Mouse (Mus musculus) T-cell, adult 2 months (primary cell): Measurements from ENCODE around the gene Hist1h4i.

Experiments used
- DNase-seq: peaks from one replicate; pipeline ENCODE4 v3.0.0; 2022; ENCODE audit warnings: low spot score

The Hist1h4i gene

DNA sequence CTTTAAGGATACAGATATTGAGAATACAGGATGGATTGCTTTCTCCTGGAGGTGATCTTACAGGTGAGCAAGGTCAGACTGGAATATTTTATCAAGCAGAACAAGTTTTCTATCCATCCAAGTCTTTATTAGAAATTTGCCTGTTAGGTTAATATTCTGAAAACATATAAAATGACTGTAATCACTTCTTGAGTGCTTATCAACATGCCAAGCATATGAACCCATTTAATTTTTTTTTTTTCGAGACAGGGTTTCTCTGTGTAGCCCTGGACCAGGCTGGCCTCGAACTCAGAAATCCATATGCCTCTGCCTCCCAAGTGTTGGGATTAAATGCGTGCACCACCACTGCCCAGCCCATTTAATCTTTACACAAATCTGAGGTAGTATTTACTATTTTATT lies 4.2 kb downstream of the Hist1h4i start:
- DNase-seq, result no peak

DNA sequence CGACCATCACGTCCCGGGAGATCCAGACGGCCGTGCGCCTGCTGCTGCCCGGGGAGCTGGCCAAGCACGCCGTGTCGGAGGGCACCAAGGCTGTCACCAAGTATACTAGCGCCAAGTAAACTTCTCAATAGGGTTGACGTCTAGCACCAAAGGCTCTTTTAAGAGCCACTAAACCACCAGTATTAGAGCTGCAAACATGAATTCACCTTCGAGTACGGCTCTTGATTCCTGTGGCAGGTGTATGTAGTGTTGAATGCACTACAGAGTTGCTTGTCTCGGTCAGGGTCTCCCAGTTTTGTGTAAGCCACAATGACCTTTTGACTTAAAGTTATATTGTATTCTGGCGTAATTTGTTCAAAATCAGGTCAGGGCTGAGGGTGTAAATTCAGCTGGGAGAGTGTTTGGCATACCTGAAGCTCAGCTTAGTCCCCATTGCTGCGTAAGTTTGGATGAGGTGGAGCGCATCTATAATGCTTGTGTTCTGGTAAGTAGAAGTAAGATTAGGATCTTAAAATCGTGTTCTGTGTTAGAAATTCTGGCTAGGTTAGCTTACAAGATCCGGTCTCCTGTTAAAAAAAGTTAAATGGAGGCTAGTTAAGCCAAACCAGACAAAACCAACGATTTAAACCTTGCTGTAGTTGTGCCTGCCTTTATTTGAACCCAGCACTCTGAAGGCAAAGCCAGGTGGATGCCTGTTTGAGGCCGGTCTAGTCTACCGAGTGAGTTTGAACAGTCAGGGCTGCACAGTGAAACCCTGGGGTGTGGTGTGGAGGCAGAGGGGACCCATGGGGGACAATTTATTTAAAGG lies 4.8 kb downstream of the Hist1h4i start:
- no peak for DNase-seq

- peak; percentile 70 for DNase-seq
These were observed 5.7 kb downstream of the Hist1h4i start, which contains the start of the genes Hist1h2ah and Hist1h2bk for GRCm38 (mm10) chr13:22035267-22036148. Hist1h2ah (minus strand) TSS chr13:22035568. Hist1h2bk (plus strand) TSS chr13:22035870.

DNA sequence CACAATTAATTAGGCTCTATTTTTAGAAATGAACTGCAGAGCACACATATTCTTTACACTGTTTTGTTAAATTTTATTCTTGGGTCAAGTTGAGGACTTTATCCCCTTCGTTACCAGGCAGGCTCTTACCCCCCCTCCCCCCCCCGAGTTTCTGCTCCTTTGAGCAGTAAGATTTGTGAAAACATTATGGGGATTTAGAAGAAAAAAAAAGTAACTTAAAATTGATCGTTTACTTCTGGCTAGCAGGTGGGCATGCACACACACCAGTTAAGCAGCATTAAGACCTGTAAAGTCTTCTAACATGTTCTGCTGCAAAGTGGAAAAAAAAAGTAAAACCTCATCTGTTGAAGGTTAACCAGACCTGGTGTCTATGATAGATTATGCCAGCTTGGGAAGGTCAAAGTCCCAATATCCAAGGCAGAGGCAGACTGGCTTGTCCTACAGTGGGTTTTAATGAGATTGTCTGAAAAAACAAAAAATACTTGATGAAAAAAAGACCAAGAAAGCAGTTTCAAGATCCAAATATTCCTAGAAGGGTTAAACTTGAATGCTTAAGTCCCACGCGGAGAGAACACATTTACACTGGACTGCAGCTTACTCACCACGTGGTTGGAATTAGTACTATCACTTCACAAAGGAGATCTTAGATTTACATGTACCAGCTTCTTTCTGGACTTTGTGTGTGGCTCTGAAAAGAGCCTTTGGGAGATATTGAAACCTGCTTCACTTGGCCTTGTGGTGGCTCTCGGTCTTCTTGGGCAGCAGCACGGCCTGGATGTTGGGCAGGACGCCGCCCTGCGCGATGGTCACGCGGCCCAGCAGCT lies 6.5 kb downstream of the Hist1h4i start:
- no peak for DNase-seq

GRCm38 (mm10) chr13:22033741-22034442 lies 7.3 kb downstream of the Hist1h4i start:
- DNase-seq, result no peak

- no peak for DNase-seq
These were observed 10.7 kb downstream of the Hist1h4i start for GRCm38 (mm10) chr13:22030493-22030892.

DNA sequence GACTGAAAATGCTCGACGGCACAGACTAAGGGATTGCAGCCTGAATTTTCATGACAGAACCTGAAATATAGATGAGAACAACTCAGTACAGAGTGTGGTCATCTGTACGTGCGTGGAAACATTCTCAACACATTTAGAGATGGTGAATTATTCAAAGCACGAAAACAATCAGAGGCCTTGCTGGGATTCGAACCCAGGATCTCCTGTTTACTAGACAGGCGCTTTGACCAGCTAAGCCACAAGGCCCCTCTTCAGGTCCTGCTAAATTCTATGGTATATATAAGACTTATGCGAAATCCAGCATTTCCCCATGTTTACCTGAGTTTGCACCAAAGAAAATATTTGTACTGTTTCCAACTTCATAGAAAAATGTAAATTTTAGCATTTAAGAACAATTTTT lies 11.2 kb downstream of the Hist1h4i start:
- no peak for DNase-seq

GRCm38 (mm10) chr13:22028673-22029460 lies 12.3 kb downstream of the Hist1h4i start:
- DNase-seq, result peak; percentile 85

- peak; percentile 81 for DNase-seq
These were observed 14.8 kb downstream of the Hist1h4i start for GRCm38 (mm10) chr13:22026058-22027031.

GRCm38 (mm10) chr13:22022241-22022640 lies 18.9 kb downstream of the Hist1h4i start:
- DNase-seq, result peak; percentile 63

- no peak for DNase-seq
These were observed 19.6 kb downstream of the Hist1h4i start for GRCm38 (mm10) chr13:22021581-22021980.

DNA sequence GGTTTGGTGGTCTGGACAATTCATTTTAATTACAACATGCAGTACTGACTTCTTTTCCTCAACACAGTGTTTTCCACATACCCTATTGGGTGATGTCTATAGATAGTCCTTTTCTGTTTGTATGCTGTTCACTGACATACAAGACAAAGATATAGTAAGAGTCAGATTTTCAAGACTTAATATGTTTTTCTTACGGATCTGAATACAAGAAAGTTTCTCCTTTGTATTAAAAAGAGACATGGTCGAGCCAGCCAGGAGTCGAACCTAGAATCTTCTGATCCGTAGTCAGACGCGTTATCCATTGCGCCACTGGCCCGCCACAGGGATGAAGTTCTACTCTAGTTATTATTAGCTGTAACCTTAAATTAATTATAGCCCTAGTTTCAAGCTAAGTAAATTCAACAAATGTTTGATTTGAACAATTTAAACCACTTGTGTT lies 20.2 kb downstream of the Hist1h4i start:
- peak; percentile 32 for DNase-seq

DNA sequence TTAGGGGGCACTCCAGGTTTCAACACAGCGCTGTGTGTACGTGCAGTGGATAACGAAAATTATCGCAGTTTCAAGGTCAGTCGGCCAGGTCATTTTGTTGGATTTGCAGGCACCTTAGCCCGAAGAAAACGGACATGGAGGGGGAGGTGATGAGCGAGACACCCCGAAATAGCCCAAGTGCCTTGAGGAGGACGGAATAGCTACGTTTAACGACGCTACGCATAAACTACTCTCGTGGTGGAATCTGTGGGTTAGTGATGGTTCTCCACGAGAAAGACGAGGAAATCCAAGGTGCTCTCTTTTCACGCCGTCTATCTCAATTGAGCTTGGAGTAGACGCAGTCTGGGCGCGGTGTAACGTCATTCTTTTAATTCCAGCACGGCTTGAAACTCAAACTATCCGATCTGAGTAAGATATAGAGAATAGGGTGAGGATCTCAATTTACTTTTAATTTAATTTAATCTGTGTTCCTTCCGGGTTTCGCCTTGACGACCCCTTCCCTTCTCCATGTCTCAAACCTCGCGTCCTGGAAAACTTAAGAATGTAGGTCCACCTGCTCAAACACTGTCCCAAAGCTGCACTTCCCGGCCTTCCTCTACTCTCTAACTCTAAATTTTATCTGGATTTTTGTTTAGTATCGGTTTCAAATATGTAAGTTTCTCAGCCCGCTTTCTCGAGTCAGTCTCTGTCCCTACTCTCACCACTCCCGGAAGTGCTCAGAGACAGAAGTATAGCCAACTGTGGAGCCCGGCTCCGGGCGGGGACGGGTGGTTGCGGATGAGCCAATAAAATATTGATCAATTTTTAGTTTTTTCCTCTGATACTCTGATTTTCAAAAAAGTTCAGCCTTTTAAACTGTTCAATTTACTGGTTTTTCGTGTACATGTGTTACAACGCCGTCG lies 21.0 kb downstream of the Hist1h4i start:
- peak; percentile 43 for DNase-seq

GRCm38 (mm10) chr13:22015479-22016450 lies 25.4 kb downstream of the Hist1h4i start:
- peak; percentile 91 for DNase-seq

DNA sequence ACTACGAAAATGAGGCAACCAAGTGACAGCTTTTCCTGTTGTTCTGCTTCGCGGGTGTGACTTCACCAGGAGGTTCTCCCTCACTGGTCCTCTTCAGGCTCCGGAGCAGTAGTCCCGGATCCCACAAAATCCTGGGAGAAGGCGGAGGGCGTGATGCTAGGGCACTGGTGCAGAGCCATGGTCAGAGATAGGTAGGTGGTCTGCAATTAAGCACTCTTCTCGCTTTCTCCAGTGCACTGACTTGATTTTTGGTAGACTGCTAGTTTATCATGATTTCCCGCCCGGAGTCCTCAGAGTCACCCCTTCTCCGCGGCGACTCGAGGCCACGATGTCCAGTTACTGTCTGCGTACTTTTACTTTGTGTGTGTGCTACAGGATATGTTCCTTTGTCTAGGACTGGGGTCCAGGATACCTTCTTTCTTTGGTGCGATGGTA lies 26.7 kb downstream of the Hist1h4i start:
- DNase-seq, result no peak

DNA sequence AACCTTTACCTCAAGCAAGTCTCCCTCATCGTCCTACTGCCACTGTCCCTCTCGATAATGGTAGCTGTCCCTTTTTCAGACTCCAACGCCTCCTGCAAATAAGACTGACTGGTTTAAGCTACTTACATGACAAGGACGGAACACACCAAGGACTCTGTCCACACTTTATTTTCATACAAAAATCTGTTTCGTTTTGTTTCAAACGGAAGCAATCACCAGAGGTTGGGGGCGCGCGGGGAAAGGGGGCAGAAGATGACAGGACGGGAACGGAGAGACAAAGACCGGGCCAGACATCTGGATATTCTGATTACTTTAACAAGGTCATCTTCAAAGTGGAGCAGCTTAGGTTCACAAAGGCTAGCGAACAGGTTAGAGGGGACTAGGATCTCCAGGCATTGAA lies 27.4 kb downstream of the Hist1h4i start:
- no peak for DNase-seq

- DNase-seq, result no peak
These were observed 31.5 kb downstream of the Hist1h4i start, which contains the start of gene Prss16 for GRCm38 (mm10) chr13:22009642-22010041. Prss16 (minus strand) TSS chr13:22009742.
